Mouse (Mus musculus): ENCODE results near the gene Pbx4. TPM values are rescaled to one million over a fixed set of nuclear protein-coding genes. Genes with fewer than 3 reads are reported as not detected.

Pbx4 gene
- total and polyA plus RNA-seq, 3 experiments = 1.0 to 5.9 (median 2.4) TPM

DNA sequence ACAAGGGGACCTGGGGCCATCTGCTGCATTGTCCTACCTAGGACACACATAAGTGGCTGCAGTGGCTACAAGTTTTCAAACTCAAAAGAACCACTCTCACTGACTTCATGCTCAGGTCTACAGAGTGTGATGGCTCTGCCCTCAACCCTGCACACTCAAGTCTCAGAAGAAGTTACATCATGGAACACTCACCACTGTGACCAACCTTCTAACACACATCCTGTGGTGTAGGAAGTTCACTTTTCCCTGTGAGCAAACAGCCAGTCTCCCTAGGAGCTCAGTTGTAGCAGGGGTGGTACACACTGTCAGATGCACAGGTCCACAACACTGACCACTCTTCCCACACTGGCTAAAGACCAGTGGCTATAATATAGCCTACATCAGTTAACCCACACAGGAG, 86.2 kb downstream of the Pbx4 start:
- no peak overlapping the region for H3K4me2 ChIP-seq (ENCODE audit: insufficient read depth, low read depth, poor library complexity, severe bottlenecking)
- no peaks in the 10 kb centered on the region for H3K9me3 ChIP-seq (replicated peaks; ENCODE audit: low read length)
- peaks cover 28 to 52% of the 10 kb centered on the region in 2 experiments for H3K4me1 ChIP-seq (ENCODE audit: control insufficient read depth in 1 of 2, insufficient read depth in 2 of 2)
- no peak overlapping the region for H3K9ac ChIP-seq (ENCODE audit: insufficient read depth, low read depth)
- H3K27ac ChIP-seq (ENCODE audit: insufficient read depth, low read depth) = peak overlapping the region; percentile 3; the same call in 1 of the 2 replicates
- H3K36me3 ChIP-seq (replicated peaks in 1 of 2; ENCODE audit: control insufficient read depth in 1 of 2, insufficient read depth in 1 of 2, low read length in 1 of 2) = peaks cover 42 to 78% of the 10 kb centered on the region in 2 experiments
- in situ Hi-C loops (cut with MboI; ENCODE audit: low pct_ligation_motif_present, low pct_unique_long_range_greater_than_20kb, low sequenced_read_pairs) (no loop called here), dilution Hi-C loops (cut with MboI; ENCODE audit: extremely low pct_ligation_motif_present, extremely low pct_unique_long_range_greater_than_20kb, low sequenced_read_pairs) (no loop called here)
- H3K79me2 ChIP-seq (replicated peaks; ENCODE audit: control insufficient read depth, extremely low read depth, insufficient read depth, poor library complexity, severe bottlenecking) = peaks cover 12% of the 10 kb centered on the region
- H3K4me3 ChIP-seq (replicated peaks in 1 of 3; ENCODE audit: low read depth in 2 of 3, low read length in 2 of 3, poor library complexity in 1 of 3) = no peak overlapping the region
- no peak for DNase-seq (ENCODE audit: extremely low read depth)
- peak; percentile 20; the same call in 1 of the 2 replicates for TF ChIP-seq CHD1 (IDR thresholded peaks at IDR 0.05; ENCODE audit: low read depth, low read length)
- no peak for TF ChIP-seq MAZ (IDR thresholded peaks at IDR 0.05; ENCODE audit: low read depth, low read length)
- no peaks in the 10 kb centered on the region for H3K27me3 ChIP-seq (replicated peaks)

DNA sequence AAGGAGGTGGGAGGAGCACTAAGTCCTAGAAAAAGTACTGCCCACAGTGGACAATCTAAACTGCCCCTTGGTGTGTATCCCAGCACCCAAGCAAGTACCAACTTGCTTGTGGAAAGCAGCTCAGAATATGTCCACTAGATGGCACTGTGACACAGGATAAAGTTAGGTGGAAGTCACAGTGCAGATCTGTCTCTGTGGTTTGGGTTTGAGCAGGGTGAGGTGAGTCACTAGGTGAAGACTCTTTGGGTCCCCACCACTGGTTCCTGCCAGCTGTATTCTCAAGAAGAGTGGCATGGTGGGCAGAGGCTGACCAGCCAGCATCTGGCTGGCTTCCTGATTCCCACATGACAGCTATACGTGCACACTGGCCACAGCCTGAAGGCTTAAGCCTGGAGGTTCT, 86.7 kb downstream of the Pbx4 start:
- Histone ChIP-seq H3K9me3 (replicated peaks; ENCODE audit: low read length) (no peaks in the 10 kb centered on the region), H3K79me2 (replicated peaks; ENCODE audit: control insufficient read depth, extremely low read depth, insufficient read depth, poor library complexity, severe bottlenecking) (peaks cover 12% of the 10 kb centered on the region), H3K27me3 (replicated peaks) (no peaks in the 10 kb centered on the region), H3K36me3 (replicated peaks in 1 of 2; ENCODE audit: control insufficient read depth in 1 of 2, insufficient read depth in 1 of 2, low read length in 1 of 2) (peaks cover 39 to 78% of the 10 kb centered on the region in 2 experiments), H3K4me1 (ENCODE audit: control insufficient read depth in 1 of 2, insufficient read depth in 2 of 2) (peaks cover 28 to 52% of the 10 kb centered on the region in 2 experiments), H3K27ac (ENCODE audit: insufficient read depth, low read depth) (peak overlapping the region; percentile 59), H3K9ac (ENCODE audit: insufficient read depth, low read depth) (no peak overlapping the region), H3K4me2 (ENCODE audit: insufficient read depth, low read depth, poor library complexity, severe bottlenecking) (peak overlapping the region; percentile 84), H3K4me3 (replicated peaks in 1 of 3; ENCODE audit: low read depth in 2 of 3, low read length in 2 of 3, poor library complexity in 1 of 3) (no peak overlapping the region)
- TF ChIP-seq EP300 (IDR thresholded peaks at IDR 0.05; ENCODE audit: low read length) (peak; percentile 77), CTCF (conservative IDR thresholded peaks at IDR 0.05 in 1 of 2, IDR thresholded peaks at IDR 0.05 in 1 of 2; ENCODE audit: low read depth in 2 of 2, low read length in 2 of 2) (peak; percentile 88 to 95), IRF4 (IDR thresholded peaks at IDR 0.05; ENCODE audit: low read depth, low read length) (peak; percentile 72; the same call in 1 of the 2 replicates), RCOR1 (conservative IDR thresholded peaks at IDR 0.05; ENCODE audit: low read depth, low read length) (no peak), MXI1 (IDR thresholded peaks at IDR 0.05; ENCODE audit: low read depth, low read length) (no peak), ETS1 (conservative IDR thresholded peaks at IDR 0.05; ENCODE audit: low read depth, low read length) (peak; percentile 85), SIN3A (IDR thresholded peaks at IDR 0.05; ENCODE audit: low read length) (peak; percentile 73), MYC (IDR thresholded peaks at IDR 0.05; ENCODE audit: low read depth, low read length) (peak; percentile 71; the same call in 1 of the 2 replicates), UBTF (IDR thresholded peaks at IDR 0.05; ENCODE audit: low read depth, low read length) (no peak), JUN (IDR thresholded peaks at IDR 0.05; ENCODE audit: insufficient read depth, low read depth, low read length) (peak; percentile 48; the same call in 1 of the 2 replicates), BHLHE40 (IDR thresholded peaks at IDR 0.05; ENCODE audit: low read depth, low read length) (peak; percentile 64; the same call in 1 of the 2 replicates), HCFC1 (IDR thresholded peaks at IDR 0.05; ENCODE audit: low read depth, low read length) (no peak), SMC3 (IDR thresholded peaks at IDR 0.05; ENCODE audit: low read depth, low read length) (peak; percentile 92), POLR2A (IDR thresholded peaks at IDR 0.05; ENCODE audit: low read depth, low read length) (0 out of 2 replicates have a peak, but pooled peaks have one; percentile 29), MAZ (IDR thresholded peaks at IDR 0.05; ENCODE audit: low read depth, low read length) (peak; percentile 60; the same call in 1 of the 2 replicates), TCF12 (IDR thresholded peaks at IDR 0.05; ENCODE audit: low read depth, low read length) (peak; percentile 67), JUND (conservative IDR thresholded peaks at IDR 0.05; ENCODE audit: low read depth, low read length) (peak; percentile 61; the same call in 1 of the 2 replicates), CHD2 (IDR thresholded peaks at IDR 0.05; ENCODE audit: low read length) (no peak), E2F4 (IDR thresholded peaks at IDR 0.05; ENCODE audit: insufficient replicate concordance, low read depth, low read length) (no peak), TBP (conservative IDR thresholded peaks at IDR 0.05; ENCODE audit: low read depth, low read length) (no peak), NRF1 (IDR thresholded peaks at IDR 0.05; ENCODE audit: low read depth, low read length) (no peak), RAD21 (IDR thresholded peaks at IDR 0.05; ENCODE audit: low read depth, low read length) (peak; percentile 99), MEF2A (IDR thresholded peaks at IDR 0.05; ENCODE audit: borderline replicate concordance, low read depth, low read length) (peak; percentile 69; the same call in 1 of the 2 replicates), GABPA (IDR thresholded peaks at IDR 0.05; ENCODE audit: insufficient replicate concordance, low read depth, low read length) (no peak), ZC3H11A (IDR thresholded peaks at IDR 0.05; ENCODE audit: low read depth, low read length) (peak; percentile 64), ZKSCAN1 (IDR thresholded peaks at IDR 0.05; ENCODE audit: borderline replicate concordance, low read depth, low read length) (no peak)
- dilution Hi-C loops (cut with MboI; ENCODE audit: extremely low pct_ligation_motif_present, extremely low pct_unique_long_range_greater_than_20kb, low sequenced_read_pairs) = no loop called here
- peak; percentile 95 for DNase-seq (ENCODE audit: extremely low read depth)
- in situ Hi-C loops (cut with MboI; ENCODE audit: low pct_ligation_motif_present, low pct_unique_long_range_greater_than_20kb, low sequenced_read_pairs) = no loop called here

Data from CH12.LX (cell line).